Mouse (Mus musculus): ENCODE measurements around the gene Zfp423.
A peak's percentile ranks its signal among the peaks of the same experiment; 100 is the strongest.

The Zfp423 gene

DNA sequence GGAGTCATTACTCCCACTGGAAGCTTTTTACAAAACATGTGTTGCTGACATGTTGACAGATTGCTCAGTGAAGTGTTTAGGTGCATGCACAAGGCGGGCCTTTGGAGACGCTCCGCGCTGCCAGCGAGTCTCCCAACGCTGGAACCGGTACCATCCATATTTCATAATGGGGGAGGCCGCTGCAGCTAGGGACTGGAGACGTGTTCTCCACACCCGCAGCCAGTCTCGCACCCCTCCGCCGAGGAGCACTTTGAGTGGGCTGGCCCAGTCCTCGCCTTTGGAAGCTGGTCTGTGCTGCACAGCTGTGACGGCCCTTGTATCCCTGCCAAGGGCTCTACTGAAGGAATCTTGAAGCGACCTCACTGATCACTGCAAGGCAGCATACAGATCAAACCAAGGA, 122.5 kb downstream of the Zfp423 start:
- DNase-seq (ENCODE audit: low spot score in 2 of 2) = peak; percentile 46 to 70

DNA sequence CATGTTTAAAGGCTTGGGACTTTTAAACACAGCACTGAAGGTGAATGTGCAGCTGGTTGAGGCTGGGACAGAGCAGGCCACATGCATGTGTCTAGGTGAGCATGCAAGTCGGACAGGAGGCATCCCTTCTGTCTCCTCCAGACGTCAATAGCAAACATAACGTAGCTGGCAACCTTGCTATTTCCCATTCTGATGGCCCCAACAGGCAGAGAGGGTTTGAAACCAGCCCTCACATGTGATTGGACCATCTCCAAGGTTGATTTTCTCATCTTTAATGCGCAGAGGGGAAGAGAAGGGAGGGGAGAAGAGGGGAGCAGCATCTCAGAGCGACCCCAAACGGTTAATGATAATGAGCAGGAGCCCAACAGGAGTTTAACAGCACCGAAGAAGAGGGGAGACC, 123.5 kb downstream of the Zfp423 start:
- no peak for DNase-seq (ENCODE audit: low spot score in 2 of 2)

DNA sequence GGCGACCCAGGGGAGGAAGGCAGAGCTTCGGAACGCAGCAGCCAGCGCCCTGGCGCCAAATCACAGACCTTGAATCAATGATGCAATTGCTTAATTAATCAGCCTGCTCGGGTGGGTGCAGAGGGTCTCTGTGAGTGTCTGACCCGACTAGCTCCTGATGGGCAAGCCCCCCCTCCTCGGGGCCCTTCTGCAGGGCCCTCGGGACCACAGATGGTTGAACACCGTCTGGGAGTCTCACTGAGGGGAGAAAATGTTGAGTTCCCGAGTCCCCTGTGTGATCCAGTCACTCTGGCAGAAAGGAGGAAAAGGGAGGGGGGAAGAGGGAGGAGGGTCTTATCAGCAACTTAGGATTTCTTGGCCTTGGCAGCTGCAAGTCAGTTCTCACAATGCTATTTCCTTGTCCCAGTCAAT, 124.0 kb downstream of the Zfp423 start:
- no peak for DNase-seq (ENCODE audit: low spot score in 2 of 2)

DNA sequence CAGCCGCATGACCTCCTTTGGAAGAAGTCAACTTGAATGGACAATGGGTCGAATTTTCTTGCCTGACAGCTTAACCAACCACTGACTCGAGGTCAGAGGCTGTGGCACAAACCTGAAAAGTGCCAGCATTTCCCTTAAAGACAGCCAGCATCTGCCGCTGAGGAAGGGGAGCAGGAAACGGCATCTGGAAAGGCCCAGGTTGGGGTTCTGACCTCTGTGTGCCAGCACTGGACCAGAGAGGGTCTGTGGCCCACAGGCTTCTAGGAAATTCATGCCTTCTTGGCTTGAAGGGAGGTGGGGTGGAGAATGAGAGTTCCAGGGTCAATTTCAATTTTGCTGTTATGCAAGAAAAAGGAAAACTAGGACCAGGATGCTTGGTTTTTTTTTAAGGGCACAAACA, 124.7 kb downstream of the Zfp423 start:
- DNase-seq (ENCODE audit: low spot score in 2 of 2) = no peak

DNA sequence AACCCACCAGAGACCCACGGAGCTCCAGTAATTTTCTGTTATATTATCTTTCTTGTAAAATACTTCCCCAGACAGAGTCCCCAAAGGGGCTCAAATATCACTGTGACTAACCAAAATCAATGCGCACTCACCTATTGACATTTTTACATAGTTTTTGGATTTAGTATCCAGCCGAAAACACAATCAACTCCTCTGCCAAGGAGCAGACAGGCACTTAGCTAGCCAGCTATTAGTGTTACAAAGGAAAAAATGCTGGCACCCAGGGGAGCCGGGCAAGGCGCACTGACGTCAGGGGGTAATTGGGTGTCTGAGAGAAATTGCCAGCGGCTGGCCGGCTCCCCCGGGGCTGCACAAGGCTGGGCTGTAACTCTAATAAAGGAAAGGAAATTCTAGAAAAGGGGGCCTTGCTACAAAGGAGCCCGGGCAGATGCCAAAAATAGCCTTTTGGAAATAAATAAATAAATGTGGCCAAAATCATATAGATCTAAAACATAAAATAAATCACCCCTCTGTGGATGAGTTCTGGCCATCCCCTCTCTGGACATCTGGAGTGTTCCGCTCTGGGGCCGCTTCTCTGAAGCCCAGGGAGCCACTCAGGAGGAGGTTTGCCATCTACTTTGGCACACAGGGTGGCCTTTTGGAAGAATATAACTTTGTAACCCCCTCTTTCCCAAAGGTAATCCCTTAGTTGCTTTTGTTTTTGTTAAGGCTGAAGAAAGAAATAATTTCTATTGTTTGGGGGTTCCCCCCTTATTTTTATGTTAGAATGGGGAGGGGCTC, 125.4 kb downstream of the Zfp423 start:
- DNase-seq (ENCODE audit: low spot score in 2 of 2) = no peak

DNA sequence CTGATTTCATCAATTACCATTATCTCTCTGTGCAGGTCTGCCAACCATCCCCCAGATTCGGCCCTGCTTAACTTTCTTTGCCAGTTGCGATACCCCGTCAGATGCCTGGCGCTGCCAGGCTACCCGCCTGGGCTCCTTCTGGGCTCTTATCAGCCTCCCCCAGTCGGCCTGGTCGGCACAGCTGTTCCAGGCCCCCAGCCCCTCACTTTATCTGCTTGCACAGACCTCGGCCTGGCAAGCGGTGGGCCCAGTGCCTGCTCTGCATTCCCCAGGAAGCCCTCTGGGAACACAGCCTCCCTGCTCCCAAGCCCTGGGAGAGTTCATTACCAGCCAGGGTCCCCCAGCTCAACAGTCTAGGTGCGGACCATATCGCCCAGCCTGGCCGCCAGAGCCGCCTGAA, 126.1 kb downstream of the Zfp423 start:
- no peak for DNase-seq (ENCODE audit: low spot score in 2 of 2)

DNA sequence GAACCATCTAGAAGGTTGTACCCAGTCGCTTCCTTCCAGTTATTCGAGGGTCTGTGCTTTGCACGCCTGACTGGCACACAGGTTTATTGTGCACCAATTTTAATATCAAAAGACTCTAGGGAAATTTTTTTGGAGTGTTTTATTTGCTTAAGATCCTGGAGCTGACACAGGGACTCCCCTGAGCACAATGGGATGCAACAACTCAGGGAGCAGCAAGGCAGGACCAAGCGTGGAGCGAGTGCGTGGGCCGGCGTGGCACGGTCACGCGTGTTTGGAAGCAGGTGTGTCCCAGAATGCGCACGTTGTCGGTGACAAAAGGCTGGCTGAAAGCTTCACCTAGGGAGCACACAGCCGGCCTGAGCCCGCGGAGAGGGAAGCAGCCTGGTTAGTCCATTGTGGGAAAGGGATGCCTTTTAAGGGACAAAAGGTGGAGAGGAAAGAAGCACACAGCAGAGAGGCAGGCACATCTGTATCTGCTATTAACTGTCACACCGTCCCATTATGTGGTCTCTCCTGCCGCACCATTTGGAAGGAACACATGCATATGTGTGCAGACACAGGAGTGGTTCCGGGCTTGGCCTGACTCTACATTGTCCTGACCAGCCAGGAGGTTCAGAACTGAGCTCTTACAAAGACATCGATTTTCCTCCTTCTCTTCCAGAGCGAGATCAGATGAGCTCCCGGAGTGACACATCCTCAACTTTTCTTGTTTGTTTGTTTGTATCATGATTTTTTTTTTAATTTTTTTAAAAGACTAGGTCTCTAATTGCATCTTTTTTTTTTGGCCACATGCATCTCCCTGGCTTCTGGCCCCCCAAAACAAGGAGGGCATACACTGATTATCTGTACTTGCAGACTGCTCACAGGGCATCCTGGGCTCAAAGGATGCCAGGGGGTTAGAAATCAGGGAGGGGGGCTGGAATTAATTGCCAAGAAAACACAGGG, 126.7 kb downstream of the Zfp423 start:
- no peak for DNase-seq (ENCODE audit: low spot score in 2 of 2)

DNA sequence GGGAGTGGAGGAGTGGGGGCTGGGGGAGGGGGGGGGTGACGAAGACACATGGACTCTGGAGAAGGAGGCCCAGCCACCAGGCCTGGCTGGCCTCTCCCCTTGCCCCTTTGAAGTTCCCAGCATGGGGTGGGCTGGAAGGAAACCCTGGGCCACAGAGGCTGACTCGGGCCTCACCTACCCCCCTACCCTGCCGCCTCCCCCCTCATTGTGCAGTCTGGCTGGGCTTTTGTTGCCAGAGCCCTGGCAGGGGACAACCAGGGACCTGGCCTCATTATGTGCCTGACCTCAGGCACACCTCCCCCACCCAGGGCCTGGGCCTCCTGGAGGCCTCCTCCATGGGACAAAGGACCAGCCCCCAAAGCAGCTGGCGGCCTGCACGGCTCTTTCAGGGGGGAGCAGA, 127.8 kb downstream of the Zfp423 start:
- DNase-seq (ENCODE audit: low spot score in 2 of 2) = no peak

DNA sequence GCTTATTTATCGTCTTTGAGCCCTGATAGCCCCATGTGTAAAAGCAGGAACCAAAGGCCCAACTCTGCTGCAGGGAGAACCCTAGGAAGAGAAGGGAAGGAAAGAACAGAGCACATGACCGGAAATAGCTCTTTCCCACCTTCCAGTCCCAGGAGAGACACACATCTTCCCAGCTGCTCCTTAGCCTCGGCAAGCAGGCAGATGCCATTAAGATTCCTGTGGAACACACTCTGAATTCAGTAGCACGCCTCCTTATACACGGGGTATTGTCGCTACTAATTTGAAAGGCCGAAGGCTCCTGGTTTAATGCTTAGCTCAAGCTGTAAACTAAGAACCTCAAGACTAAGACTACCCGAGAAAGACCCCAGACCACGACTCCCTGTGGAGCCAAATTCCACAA, 128.3 kb downstream of the Zfp423 start:
- DNase-seq (ENCODE audit: low spot score in 2 of 2) = no peak

DNA sequence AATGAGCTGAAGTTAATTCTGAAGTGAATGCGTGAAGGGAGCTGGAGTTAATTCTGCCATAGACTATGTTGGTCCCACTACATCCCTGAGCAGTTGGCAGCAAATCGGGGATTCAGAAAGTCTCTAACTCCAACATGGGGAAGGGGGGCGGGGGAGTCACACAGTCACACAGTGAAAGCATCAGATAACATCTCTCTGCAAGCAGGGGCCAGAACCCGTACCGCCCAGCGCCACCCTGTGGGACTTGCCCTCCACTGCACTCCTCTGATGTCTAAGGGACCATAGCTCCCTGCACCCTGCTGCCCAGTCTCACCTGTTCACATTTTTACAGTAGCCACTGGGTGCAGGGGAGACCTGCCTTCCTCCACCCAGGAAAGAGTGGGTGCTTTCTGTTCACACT, 129.2 kb downstream of the Zfp423 start:
- DNase-seq (ENCODE audit: low spot score in 2 of 2) = peak in 1 of 2 experiments; percentile 22

DNA sequence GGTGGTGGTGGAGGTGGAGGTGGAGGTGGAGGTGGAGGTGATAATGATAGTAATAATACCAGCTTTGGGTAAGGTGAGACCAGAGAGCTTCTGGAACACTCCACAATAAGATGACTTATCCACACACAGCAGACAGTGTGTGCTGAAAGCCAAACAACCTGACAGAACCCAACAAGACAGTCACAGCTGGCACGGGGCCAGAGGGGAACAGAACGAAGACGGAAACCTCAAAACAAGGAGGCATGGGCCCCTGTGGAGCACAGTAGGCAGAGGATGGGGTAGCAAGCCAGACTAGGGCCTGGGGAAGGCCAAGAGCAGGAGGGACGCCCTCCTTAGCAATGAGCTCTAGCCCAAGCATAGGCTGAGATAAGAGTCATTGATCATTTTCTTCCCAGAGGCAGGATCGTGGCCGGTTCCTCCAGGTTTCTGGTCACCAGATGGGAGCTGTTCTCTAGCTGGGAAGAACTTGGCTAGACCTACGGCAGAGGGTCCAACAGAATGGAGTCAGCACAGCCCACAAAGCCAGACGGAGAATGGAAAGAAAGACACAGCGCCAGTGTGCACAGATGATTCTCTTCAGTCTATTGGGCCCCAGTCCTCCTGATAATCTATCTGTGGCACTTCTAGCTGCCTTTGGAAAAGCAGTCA, 133.3 kb downstream of the Zfp423 start:
- DNase-seq (ENCODE audit: low spot score in 2 of 2) = no peak

DNA sequence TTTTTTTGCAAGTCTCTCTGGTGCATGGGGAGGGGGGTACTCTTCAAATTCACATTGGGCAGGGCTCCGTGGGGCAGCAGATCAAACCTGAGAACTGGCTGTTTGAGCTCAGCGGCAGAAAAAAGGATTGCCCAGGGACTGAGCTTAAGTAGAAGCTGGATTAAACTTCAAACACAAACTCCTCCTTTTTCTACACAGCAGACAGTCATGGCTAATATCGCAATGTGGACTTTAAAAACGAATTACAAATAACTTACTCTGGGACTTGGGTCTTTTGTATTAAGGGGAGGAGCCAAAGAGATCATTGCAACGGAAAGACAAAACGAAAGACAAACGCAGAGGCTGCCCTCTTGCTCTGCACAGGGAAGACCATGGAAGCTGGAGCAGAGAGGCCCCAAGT, 136.2 kb downstream of the Zfp423 start:
- no peak for DNase-seq (ENCODE audit: low spot score in 2 of 2)

DNA sequence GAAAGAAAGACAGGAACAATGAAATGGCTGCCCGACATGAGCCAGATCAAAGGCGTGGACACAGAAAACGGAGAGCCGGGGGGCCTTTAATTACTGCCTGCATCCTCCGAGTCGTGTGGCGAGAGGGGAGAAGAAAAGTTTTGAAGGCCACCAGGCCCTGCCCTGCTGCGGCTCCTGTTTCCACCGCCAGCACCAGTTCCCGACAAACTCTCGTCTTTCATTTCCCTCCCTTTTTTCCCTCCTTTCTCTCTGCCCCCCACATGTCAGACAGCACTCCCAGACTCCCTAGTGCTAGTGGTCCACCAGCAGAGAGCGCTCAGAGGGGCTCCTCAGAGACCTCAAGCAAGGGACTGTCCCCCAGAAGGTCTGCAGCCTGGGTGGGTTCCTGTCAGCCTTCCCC, 136.7 kb downstream of the Zfp423 start:
- no peak for DNase-seq (ENCODE audit: low spot score in 2 of 2)

DNA sequence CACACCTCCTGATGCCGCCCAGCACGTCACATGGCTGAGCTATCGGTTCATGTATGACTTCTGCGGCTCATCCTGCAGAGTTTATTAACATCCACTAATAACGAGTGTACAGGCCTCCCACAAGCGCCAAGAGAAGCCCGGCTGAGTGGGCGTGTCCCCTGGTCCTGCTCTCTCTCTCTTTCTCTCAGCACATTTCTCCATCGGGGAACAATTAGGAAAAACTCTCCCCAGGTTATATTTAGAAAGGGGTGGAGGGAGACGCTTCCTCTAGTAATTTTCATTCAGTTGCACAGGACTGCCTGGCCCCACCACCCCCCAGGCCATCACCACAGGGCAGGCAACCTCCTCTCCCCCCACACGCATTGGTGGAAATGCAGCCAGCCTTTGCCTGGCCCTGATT, 137.2 kb downstream of the Zfp423 start:
- DNase-seq (ENCODE audit: low spot score in 2 of 2) = no peak

DNA sequence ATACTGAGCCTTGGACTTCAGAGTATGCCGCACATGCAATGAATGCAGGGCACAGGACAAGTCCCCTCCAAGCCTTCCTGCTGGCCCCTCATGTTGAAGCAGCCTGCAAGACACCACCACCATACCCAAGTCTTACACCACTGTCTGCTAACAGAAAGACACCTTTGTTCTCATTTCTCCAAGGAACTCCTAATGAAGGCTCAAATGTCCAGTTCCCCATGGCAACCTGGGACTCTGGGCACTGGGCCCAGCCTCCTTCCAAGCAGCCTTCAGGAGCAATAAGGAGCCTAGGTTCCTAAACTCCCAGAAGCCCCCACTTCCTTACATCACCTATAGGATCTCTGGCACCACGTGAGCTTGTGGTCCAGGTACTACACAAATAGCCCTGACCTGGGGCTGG, 137.7 kb downstream of the Zfp423 start:
- peak in 1 of 2 experiments; percentile 32 for DNase-seq (ENCODE audit: low spot score in 2 of 2)

DNA sequence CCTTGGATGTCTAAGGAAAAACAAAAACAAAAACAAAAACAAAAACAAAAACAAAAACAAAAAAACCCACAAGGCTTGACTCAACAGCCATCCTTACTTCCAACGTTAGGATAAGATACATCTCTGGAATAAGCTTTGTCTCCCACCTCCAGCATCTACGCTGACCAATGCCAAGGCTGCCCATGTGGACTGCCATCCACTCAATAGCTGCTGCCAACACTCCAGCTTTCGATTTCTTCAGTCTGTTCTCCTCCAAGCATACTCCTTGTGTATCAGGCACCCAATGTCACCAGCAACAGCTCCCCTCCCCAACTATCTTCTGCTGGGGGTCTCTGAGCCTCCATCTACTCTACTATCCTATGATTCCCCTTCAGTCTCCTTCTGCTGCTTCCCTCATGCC, 140.1 kb downstream of the Zfp423 start:
- DNase-seq (ENCODE audit: low spot score in 2 of 2) = no peak

DNA sequence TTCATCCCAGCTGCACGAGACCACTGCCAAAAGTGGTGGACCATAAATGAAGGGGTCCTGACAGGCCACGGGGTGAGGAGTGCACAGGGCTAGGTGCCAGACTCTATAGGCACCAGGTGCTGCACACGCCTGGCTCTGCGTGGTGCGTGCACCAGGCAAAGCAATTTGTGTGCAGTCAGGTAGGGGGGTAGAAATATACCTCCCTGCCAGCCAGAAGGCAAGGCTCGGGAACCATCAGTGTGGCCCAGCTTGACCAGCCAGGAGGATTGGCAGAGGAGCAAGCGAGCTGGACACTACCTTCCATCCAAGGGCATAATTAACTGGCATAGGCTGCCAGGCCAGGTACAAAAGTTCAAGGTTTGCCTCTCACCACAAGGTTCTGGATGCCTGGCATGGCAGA, 140.9 kb downstream of the Zfp423 start:
- DNase-seq (ENCODE audit: low spot score in 2 of 2) = no peak

DNA sequence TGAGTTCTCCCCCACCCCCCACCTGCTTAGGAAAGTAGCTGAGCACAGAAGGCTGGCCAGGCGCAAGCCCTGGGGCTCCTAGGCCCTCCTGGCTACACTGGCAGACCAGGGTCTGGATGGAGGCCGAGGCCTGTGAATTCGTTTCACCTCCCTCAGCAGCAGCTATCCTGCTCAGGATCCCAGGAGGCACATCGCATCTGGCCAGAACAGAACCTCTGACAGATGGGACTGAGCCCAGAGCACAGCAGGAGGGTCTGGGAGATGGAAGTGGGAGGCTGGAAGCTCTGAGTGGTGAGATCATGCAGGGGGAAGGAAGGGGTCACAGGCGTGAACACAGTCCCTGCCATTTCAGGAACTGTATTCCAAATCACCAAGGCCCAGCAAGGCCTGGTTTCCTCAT, 143.3 kb downstream of the Zfp423 start:
- DNase-seq (ENCODE audit: low spot score in 2 of 2) = no peak

DNA sequence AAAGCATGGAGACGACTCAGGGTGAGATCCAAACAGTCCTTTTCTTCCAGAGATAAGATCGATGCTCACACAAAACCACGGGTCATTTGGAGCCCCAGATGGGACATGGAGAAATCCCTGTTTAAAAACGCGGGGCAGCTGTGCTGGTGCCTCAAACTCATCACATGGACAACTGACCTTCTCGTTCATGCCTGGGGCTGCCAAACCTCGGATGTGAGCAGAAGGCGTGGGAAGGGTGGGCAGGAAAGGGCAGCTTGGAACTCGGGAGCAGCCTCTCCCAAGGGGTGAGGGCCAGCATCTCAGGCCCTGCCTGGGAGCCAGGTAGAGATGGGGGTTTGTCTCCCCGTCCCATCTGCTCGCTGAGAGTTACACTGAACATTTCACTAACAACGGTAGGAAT, 146.7 kb downstream of the Zfp423 start:
- DNase-seq (ENCODE audit: low spot score in 2 of 2) = no peak

DNA sequence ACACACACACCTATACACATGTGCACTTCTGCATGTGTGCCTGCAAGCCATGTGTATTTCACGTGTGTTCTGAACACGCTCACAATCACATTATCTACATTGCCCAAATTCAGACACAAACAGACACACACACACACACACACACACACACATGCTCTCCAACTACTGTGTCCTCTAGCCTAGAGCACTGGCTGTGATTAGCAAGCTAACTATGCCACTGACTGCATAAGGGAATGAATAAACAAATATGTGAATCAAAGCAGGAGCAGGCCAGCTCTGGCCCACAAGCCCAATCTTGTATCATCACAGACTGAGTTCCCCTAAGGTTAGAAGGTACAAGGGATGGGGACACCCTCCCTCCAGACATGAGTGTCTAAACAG, 147.3 kb downstream of the Zfp423 start:
- no peak for DNase-seq (ENCODE audit: low spot score in 2 of 2)

DNA sequence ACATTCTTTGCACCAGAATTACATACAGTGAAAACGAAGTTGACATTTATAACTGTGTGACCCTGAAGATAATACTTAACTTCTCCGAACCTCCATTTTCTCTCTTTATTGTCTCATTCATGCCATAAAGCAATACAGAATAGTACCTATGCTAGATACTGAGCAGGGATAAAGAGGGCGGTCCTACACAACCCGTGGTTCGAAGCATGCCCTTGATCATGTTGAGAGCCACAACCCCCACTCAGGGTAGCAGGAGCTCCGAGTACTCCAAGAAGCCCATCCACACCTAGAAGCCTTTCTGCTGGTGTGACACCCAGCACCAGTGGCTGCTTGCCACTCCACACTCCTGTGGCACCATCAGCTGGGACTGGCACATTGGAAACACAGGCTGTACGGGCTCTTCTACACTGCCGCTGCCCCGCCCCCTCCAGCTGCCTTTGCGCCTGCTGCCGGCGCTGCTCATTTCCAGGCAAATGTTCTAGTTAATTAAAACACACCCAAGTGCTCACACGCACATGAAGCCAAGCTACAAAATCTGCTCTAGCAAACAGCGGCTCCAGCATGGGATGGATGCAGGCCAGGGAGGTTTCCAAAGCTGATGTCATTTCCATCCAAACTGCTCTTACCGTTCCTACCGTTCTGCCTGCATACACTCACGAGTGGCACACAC, 147.9 kb downstream of the Zfp423 start:
- peak; percentile 36 to 78 for DNase-seq (ENCODE audit: low spot score in 2 of 2)

DNA sequence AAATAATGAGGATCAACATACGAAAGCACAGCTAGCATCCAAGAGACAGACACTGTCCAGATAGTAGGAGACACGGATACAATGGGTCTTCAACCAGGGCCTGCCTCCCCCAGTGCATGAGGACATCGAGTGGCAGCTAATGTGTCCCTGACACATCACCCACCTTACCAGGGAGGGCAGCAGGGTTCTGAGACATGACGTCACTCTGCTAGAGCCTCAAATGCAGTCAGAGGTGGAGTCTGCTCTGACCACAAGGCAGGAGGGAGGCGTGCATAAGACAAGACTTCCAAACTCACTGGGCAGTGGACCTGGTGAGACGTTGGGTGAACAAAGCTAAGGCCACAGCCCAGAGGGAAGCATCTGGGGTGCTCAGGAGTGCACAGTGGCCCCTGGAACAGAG, 148.6 kb downstream of the Zfp423 start:
- no peak for DNase-seq (ENCODE audit: low spot score in 2 of 2)
